Mouse (Mus musculus): ENCODE data around the gene Trmt10c.

- no peak for TF ChIP-seq CTCF (IDR thresholded peaks at IDR 0.05; ENCODE audit: control insufficient read depth, insufficient read depth, insufficient replicate concordance, low read depth, low read length)
- TF ChIP-seq POLR2A (IDR thresholded peaks at IDR 0.05; ENCODE audit: control insufficient read depth, low read depth, low read length): no peak
Observed at GRCm38 (mm10) chr16:56072533-56072932, 34.9 kb upstream of the Trmt10c start.
